Mouse (Mus musculus) kidney, adult 2 months (tissue): Measurements from ENCODE around the gene Pik3r2. TPM values are rescaled to one million over a fixed set of nuclear protein-coding genes. Genes with fewer than 3 reads are reported as not detected.

Experiments used
- DNase-seq: peaks from one replicate; pipeline ENCODE4 v3.0.0; 2021
- H3K27ac ChIP-seq: fragments of 200-500 bp; 2 replicates; pipeline ENCODE4 v1.5.1; 2012; ENCODE audit warnings: low read depth, low read length, control low read depth, inconsistent platforms; ENCODE audit not compliant: insufficient read depth
- H3K27me3 ChIP-seq: fragments of 200-500 bp; replicated peaks from 2 replicates; pipeline ENCODE4 v1.6.1; 2012; ENCODE audit warnings: mild to moderate bottlenecking, moderate library complexity, low read length, inconsistent platforms; ENCODE audit not compliant: control insufficient read depth, insufficient read depth
- H3K36me3 ChIP-seq: fragments of 200-500 bp; 2 replicates; pipeline ENCODE4 v1.6.1; 2012; ENCODE audit warnings: mild to moderate bottlenecking, moderate library complexity, low read length, inconsistent platforms; ENCODE audit not compliant: control insufficient read depth, insufficient read depth
- H3K4me1 ChIP-seq: fragments of 200-500 bp; 2 replicates; pipeline ENCODE4 v1.6.1; 2011; ENCODE audit warnings: low read length; ENCODE audit not compliant: control insufficient read depth, insufficient read depth
- H3K4me3 ChIP-seq: fragments of 200-500 bp; 2 replicates; pipeline ENCODE4 v1.5.1; 2011; ENCODE audit warnings: mild to moderate bottlenecking, low read depth, low read length, control low read depth; ENCODE audit not compliant: insufficient read depth
- CTCF ChIP-seq: fragments of 200-500 bp; conservative IDR thresholded peaks from 2 replicates; pipeline ENCODE4 v1.5.1; 2011; ENCODE audit warnings: low read depth, mild to moderate bottlenecking, control low read depth, low read length, moderate library complexity, mixed read lengths; ENCODE audit not compliant: insufficient read depth, insufficient read length
- POLR2A ChIP-seq: fragments of 200-500 bp; IDR thresholded peaks from one replicate; pipeline ENCODE4 v1.6.1; 2011; ENCODE audit warnings: low read depth, low read length, control low read depth
- WGBS: fragments of 180-500 bp; shearing (Covaris S2); methylation state at CpG from one replicate; pipeline ENCODE4 v1.1.7; 2018; 5-methylcytosine and 5-hydroxymethylcytosine counted together
- polyA plus RNA-seq: library from polyadenylated mRNA; depleted of rRNA; stranded (reverse); fragments of >200 nt; gene quantifications from 2 replicates; pipeline ENCODE4 v1.2.3, GENCODE M21; 2012

Gene Pik3r2
- polyA plus RNA-seq, 1 experiment, result 60.5 TPM

DNA sequence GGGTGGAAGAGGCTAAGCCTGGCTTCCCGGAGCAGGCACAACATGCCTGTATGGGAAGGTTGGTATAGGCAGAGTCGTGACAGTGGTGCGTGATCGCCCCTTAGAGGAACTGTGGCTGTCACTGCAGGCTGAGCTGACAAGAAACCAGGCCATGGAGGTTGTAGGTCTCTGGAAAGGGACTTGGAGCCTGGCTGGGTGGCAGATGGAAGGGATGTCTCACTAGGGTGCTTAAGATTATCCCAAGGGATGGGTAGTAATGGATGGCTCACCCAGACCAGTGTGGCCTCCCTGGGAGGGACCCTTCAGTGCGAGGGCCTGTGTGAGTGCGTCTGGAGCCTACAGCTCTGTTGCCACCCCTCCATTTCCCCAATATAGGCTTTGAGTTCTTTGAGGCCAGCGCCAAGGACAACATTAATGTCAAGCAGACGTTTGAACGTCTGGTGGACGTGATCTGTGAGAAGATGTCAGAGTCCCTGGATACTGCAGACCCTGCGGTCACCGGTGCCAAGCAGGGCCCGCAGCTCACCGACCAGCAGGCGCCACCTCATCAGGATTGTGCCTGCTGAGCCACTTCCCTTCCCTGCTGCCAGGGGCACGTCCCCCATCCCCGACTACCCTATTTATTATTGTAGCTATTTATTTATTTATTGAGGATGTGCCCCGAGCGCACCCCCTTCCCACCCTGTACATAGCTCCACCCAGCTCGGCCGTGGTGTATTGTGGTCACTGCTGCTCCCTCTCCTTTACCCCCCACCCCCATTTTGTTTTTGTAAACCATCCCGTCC, 18.8 kb downstream of the Pik3r2 start:
- Histone ChIP-seq H3K4me3 (no peak overlapping the region), H3K27ac (no peak overlapping the region), H3K36me3 (no peaks in the 10 kb centered on the region), H3K27me3 (no peaks in the 10 kb centered on the region), H3K4me1 (peaks cover 19% of the 10 kb centered on the region; the same call in 1 of the 2 replicates)
- no peak for DNase-seq
- TF ChIP-seq POLR2A (no peak), CTCF (peak; percentile 69)
- 74% methylated on average over 22 of the region's 22 CpGs for WGBS

DNA sequence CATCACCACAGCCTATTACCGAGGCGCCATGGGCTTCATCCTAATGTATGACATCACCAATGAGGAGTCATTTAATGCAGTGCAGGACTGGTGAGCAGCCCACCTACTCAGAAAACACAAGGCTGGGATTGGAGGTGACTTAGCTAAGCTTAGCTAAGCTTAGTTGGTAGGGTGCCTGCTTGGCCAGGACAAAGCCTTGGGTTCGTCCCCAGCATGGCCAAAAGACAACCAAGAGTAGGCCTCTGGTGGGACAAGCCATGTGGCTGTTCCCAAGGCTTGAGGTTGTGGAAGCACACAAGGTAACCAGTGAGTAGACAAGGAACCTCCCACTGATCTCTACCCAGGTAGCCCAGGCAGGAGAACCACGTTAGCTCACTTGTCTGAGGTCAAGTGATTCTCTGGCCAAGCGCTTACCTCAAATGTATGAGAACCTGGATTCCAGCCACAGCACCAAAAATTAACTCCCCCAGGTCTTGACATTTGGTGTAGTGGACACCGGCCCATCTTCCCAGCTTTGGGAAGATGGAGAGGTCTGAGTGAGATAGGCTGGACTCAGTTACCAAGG, 20.0 kb downstream of the Pik3r2 start:
- Histone ChIP-seq H3K27ac (no peak overlapping the region), H3K36me3 (no peaks in the 10 kb centered on the region), H3K4me1 (peaks cover 22% of the 10 kb centered on the region; the same call in 1 of the 2 replicates), H3K4me3 (no peak overlapping the region), H3K27me3 (no peaks in the 10 kb centered on the region)
- whole genome bisulfite sequencing, result 88% methylated on average over 6 of the region's 6 CpGs
- no peak for DNase-seq
- TF ChIP-seq POLR2A (no peak), CTCF (no peak)

DNA sequence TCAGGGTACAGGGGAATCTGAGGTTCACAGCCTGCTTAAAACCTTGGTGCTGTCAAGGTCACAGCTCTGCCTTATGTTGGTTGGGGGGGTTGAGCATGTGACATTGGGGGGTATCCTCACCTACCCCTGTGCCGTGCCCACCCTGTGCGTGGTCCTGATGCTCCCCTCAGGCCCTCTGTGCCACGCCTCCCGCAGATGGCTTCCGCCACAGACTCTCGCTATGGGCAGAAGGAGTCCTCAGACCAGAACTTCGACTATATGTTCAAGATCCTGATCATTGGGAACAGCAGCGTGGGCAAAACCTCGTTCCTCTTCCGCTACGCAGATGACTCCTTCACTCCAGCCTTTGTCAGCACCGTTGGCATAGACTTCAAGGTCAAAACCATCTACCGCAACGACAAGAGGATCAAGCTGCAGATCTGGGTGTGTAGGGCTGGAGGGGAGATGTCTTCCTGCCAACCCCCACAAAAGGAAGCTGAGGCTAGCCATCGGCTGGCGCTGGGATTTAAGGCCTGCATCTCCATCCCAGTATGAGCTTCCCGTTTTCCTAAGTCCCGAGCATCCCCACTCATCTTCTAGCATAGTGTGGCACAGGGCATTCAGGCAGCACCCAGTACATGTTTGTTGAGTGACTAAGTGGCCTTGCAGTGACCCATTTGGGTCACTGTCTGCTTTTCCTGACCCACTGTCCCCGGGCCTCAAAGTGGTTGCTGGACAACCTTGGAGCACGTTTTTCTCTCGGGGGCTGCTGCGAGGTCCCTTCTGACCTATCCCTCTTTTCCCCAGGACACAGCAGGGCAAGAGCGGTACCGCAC, 20.6 kb downstream of the Pik3r2 start:
- Histone ChIP-seq H3K27me3 (no peaks in the 10 kb centered on the region), H3K27ac (no peak overlapping the region), H3K36me3 (no peaks in the 10 kb centered on the region), H3K4me1 (peaks cover 19% of the 10 kb centered on the region; the same call in 1 of the 2 replicates), H3K4me3 (0 out of 2 replicates have a peak overlapping the region, but pooled peaks have one; percentile 52)
- no peak for DNase-seq
- 81% methylated on average over 24 of the region's 24 CpGs for WGBS
- TF ChIP-seq CTCF (no peak), POLR2A (no peak)

DNA sequence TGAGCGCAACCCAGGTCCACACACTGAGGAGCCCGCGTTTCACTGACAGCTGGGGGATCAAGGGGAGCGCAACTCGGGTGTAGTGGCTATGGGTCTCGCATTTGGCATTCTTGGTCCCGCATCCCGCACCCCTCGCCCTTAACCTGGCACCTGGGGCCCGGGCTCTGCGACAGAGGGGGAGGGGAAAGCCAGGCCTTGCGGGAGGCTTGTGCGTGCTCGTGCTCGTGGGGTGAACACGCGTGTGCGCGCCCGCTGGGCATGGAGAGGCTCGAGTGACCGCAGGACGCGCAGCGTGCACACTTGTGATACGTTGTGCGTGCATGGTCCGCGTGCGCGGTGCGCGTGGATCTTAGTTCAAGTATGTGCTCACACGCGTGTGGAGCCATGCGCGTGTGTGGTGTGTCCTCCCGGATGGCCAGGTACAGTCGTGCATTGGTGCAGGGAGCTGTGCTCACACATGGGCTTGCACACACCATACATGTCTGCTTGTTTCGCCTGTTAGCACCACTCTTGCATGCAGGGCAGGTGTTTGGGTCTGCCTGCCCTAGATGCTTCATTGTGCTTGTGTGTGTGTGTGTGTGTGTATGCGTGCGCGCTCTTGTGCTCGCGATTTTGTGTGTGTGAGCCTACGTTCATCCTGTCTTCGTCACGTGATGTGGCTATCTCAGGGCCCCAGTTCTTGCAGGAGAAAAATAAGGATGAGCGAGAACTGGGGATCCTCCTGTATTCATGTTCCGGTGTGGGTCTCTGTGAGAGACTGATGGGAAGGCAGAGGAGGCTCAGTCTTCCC, 21.4 kb downstream of the Pik3r2 start:
- peaks cover 19% of the 10 kb centered on the region; the same call in 1 of the 2 replicates for H3K4me1 ChIP-seq
- H3K27me3 ChIP-seq, result no peaks in the 10 kb centered on the region
- no peaks in the 10 kb centered on the region for H3K36me3 ChIP-seq
- TF ChIP-seq POLR2A, result no peak
- no peak for TF ChIP-seq CTCF
- H3K4me3 ChIP-seq, result peak overlapping the region; percentile 52
- peak; percentile 55 for DNase-seq
- 10% methylated on average over 50 of the region's 50 CpGs for WGBS
- peak overlapping the region; percentile 43 for H3K27ac ChIP-seq

DNA sequence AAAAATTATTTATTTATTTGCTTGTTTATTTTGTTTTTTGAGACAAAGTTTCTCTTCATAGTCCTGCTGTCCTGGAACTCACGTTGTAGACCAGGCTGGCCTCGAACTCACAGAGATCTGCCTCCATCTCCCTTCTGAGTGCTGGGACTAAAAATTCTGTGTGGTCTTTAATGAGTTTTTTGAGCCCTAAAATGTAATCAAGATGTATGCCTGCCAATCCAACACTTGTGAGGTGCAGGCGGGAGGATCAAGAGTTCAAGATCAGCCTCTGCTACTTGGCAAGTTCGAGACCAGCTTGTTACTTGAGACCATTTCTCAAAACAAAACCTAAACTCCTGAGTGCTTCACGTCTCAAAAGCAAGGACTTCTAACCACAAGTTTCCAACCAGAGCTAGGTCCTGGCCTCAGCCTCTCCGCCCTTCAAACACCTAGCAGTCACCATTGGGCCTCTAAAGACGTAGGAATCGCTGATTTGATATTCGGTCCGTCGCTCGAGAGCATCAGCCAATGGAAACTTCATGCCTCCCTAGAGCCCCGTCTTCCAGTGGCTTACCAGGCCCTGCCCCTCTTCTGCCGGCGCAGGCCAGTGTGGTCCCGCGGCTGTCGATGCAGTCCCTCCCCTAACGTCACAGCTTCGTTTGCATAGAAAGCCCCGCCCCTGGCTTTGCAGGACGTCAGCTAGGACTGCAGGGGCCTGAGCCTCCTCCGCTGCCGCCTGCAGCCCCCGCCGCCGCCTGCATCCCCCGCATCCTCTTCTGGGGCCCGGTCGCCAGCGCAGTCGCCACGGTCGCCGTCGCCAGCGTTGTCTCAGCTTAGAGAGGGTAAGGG, 22.3 kb downstream of the Pik3r2 start, which contains the start of gene Rab3a:
Gene Rab3a, plus strand, starts transcription at position 637 of the 828 bp plus-strand sequence.
- peak; percentile 99 for DNase-seq
- WGBS, result 8% methylated on average over 37 of the region's 37 CpGs
- Histone ChIP-seq H3K27ac (peak within 1 kb of the TSS; percentile 92), H3K27me3 (no peaks in the 10 kb centered on the region), H3K36me3 (no peaks in the 10 kb centered on the region), H3K4me3 (peak within 1 kb of the TSS; percentile 52), H3K4me1 (peaks cover 11% of the 10 kb centered on the region; the same call in 1 of the 2 replicates)
- TF ChIP-seq CTCF (0 out of 2 replicates have a peak, but pooled peaks have one; percentile 2), POLR2A (peak; percentile 5)

DNA sequence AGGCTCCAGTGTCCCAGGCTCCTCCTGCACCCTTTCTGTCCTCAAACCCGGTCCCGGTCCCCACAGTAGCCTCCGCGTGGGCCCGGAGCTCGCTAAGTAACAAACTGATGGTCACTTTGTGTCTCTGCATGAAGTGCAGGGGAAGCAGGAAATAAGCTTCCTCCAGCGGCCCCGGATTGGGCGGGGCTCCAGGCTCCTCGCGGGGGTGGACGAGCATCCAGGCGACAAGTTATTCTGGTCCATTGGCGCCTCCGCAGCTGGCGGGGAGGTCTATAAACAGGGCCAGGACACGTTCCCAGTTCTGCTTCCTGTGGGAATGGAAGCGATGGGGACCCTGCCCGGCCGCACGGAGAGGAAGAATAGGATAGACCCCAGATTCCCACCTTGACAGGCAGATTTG, 23.4 kb downstream of the Pik3r2 start:
- no peaks in the 10 kb centered on the region for H3K36me3 ChIP-seq
- H3K27me3 ChIP-seq, result no peaks in the 10 kb centered on the region
- H3K4me3 ChIP-seq, result peak overlapping the region; percentile 15
- H3K4me1 ChIP-seq, result peaks cover 8% of the 10 kb centered on the region; the same call in 1 of the 2 replicates
- DNase-seq, result peak; percentile 92
- TF ChIP-seq POLR2A (peak; percentile 4), CTCF (no peak)
- H3K27ac ChIP-seq, result peak overlapping the region; percentile 98
- 8% methylated on average over 21 of the region's 21 CpGs for WGBS
